Mouse (Mus musculus) c-Kit-positive CD71-negative TER-119-negative erythroid progenitor cells, embryonic 14.5 days (primary cell): ENCODE data around the gene Asb10.

Experiments
- DNase-seq: peaks from one replicate; pipeline ENCODE4 v3.0.0-alpha.2; 2013; ENCODE audit warnings: low read depth

The Asb10 gene

GRCm38 (mm10) chr5:24490413-24490920, 50.3 kb downstream of the Asb10 start:
- DNase-seq, result no peak

GRCm38 (mm10) chr5:24486738-24487137, 54.0 kb downstream of the Asb10 start:
- no peak for DNase-seq

GRCm38 (mm10) chr5:24486097-24486496, 54.7 kb downstream of the Asb10 start:
- DNase-seq, result peak; percentile 74

- no peak for DNase-seq
Measured at GRCm38 (mm10) chr5:24484963-24485362, 55.8 kb downstream of the Asb10 start.

GRCm38 (mm10) chr5:24483326-24483725, 57.5 kb downstream of the Asb10 start:
- peak; percentile 50 for DNase-seq
